In the genomic region with DNA sequence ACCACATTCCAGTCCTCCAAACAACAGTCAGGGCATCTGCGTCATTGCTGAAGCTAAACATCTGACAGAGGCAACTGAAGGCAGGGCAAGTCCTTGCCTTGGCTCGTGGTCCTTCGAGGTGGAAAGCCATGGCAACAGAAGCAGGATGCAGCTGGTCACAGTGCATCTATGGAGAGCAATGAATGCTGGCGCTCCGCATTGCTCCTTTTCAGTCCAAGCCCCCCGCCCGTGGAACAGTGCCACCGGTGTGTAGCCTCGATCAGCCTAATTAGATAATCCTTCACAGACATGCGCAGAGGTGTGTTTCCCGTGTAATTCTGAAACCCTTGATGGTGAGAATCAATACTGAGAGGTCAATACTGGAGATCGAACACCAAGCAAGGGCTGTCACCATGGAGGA, we compare ENCODE assay signal across 29 mouse cellular contexts.
DNase-seq lines count a peak whose midpoint lies in the region; ATAC-seq and TF ChIP-seq lines count a peak whose summit lies in the region.
"Had no signal": no experiment of that assay in that cellular context is flagged by ENCODE, and none has a peak within 500 bp of the region (broad histone marks: within the 10 kb centered on the region; RNA-seq: fewer than 3 reads in every experiment).

No protein-coding gene starts in this region.

- no peaks in the 10 kb centered on the region for H3K4me1 ChIP-seq in heart, postnatal 0 days (ENCODE audit: control insufficient read depth, insufficient read depth)
- H3K4me1 ChIP-seq: embryonic facial prominence, embryonic 15.5 days; forebrain, embryonic 15.5 days; kidney, embryonic 15.5 days; liver, embryonic 12.5 days; neural tube, embryonic 13.5 days had no signal

- no peak for TF ChIP-seq EP300 in heart, postnatal 0 days (IDR thresholded peaks at IDR 0.05; ENCODE audit: low read depth)

- intact Hi-C loops in heart, postnatal 14 days (cut with DNase I) = no loop called here
- intact Hi-C loops in left cerebral cortex, postnatal 4 days (cut with DNase I) = no loop called here
- intact Hi-C loops in left cerebral cortex, postnatal 25 days (cut with DNase I) = no loop called here

- WGBS in heart, postnatal 0 days = 71% methylated on average over 12 of the region's 12 CpGs

- no peaks in the 10 kb centered on the region for H3K9me3 ChIP-seq in heart, postnatal 0 days (replicated peaks; ENCODE audit: control insufficient read depth, low read length)
- H3K9me3 ChIP-seq: embryonic facial prominence, embryonic 15.5 days; forebrain, embryonic 15.5 days; G1E; heart, embryonic 13.5 days; kidney, embryonic 15.5 days; liver, embryonic 12.5 days; midbrain, embryonic 13.5 days; neural tube, embryonic 13.5 days had no signal

- no peak for ATAC-seq in heart, postnatal 0 days (ENCODE audit: insufficient read depth, low read depth)
- ATAC-seq: forebrain, embryonic 15.5 days; liver, embryonic 12.5 days; liver, postnatal 0 days; midbrain, embryonic 13.5 days had no signal

- H3K27me3 ChIP-seq in heart, postnatal 0 days (ENCODE audit: control insufficient read depth, insufficient read depth, low read length) = no peaks in the 10 kb centered on the region
- H3K27me3 ChIP-seq: embryonic facial prominence, embryonic 15.5 days; forebrain, embryonic 15.5 days; kidney, embryonic 15.5 days; liver, embryonic 12.5 days; neural tube, embryonic 13.5 days had no signal

- no peak overlapping the region for H3K4me2 ChIP-seq in heart, postnatal 0 days (ENCODE audit: low read depth, low read length)
- H3K4me2 ChIP-seq: embryonic facial prominence, embryonic 15.5 days; forebrain, embryonic 15.5 days; heart, embryonic 13.5 days; kidney, embryonic 15.5 days; liver, embryonic 12.5 days; midbrain, embryonic 13.5 days; neural tube, embryonic 13.5 days had no signal

- H3K9ac ChIP-seq in heart, postnatal 0 days (replicated peaks; ENCODE audit: low read depth, low read length) = no peak overlapping the region
- H3K9ac ChIP-seq: embryonic facial prominence, embryonic 15.5 days; forebrain, embryonic 15.5 days; heart, embryonic 13.5 days; kidney, embryonic 15.5 days; liver, embryonic 12.5 days; liver, postnatal 0 days; midbrain, embryonic 13.5 days; neural tube, embryonic 13.5 days had no signal

- no peak overlapping the region for H3K4me3 ChIP-seq in heart, postnatal 0 days (ENCODE audit: low read depth, low read length)
- H3K4me3 ChIP-seq: embryonic facial prominence, embryonic 15.5 days; forebrain, embryonic 15.5 days; gastrocnemius, adult 2 months; heart, embryonic 13.5 days; kidney, embryonic 15.5 days; left cerebral cortex, adult 2 months; liver, embryonic 12.5 days; midbrain, embryonic 13.5 days; neural tube, embryonic 13.5 days had no signal

- no peak overlapping the region for H3K27ac ChIP-seq in heart, postnatal 0 days (ENCODE audit: low read depth)
- H3K27ac ChIP-seq: embryonic facial prominence, embryonic 15.5 days; forebrain, embryonic 15.5 days; gastrocnemius, adult 2 months; heart, embryonic 13.5 days; kidney, embryonic 15.5 days; left cerebral cortex, adult 2 months; liver, embryonic 12.5 days; midbrain, embryonic 13.5 days; neural tube, embryonic 13.5 days had no signal

- peak; percentile 18 for DNase-seq in heart, postnatal 0 days (ENCODE audit: low spot score)
- no peak for DNase-seq in heart, postnatal 14 days
- DNase-seq in left cerebral cortex, postnatal 4 days = peak; percentile 38
- no peak for DNase-seq in left cerebral cortex, postnatal 25 days (ENCODE audit: low spot score in 2 of 2)
- DNase-seq in ZHBTc4 (ENCODE audit: low read depth, low spot score) = peak; percentile 36
- no peak for DNase-seq in kidney, adult 9 months
- DNase-seq: adrenal gland, postnatal 14 days; B cell, adult 2 months; cerebellum, adult 11-12 months; gastrocnemius, adult 2 months; gastrocnemius, postnatal 36 days; heart, adult 18-20 months; heart, postnatal 36 days; kidney, adult 11 months; kidney, postnatal 25 days; liver, postnatal 0 days; lung, postnatal 36 days; right cerebral cortex, postnatal 4 days; thymus, adult 2 months; thymus, postnatal 4 days had no signal

- no peak for TF ChIP-seq CTCF in heart, postnatal 0 days (IDR thresholded peaks at IDR 0.05; ENCODE audit: low read depth)

- no peaks in the 10 kb centered on the region for H3K36me3 ChIP-seq in heart, postnatal 0 days (replicated peaks; ENCODE audit: control insufficient read depth, insufficient read depth, low read length)
- H3K36me3 ChIP-seq: embryonic facial prominence, embryonic 15.5 days; forebrain, embryonic 15.5 days; G1E; heart, embryonic 13.5 days; kidney, embryonic 15.5 days; liver, embryonic 12.5 days; midbrain, embryonic 13.5 days; neural tube, embryonic 13.5 days had no signal

Comparison
In these comparisons a context has a peak if more than half of its experiments do, and no peak if none do; other contexts are left out.
1. DNase-seq: peak in heart, postnatal 0 days (single experiment), left cerebral cortex, postnatal 4 days (single experiment) and ZHBTc4 (single experiment); none in heart, postnatal 14 days (0 of 2), left cerebral cortex, postnatal 25 days (0 of 2) and kidney, adult 9 months (single experiment).